Mouse (Mus musculus) small intestine, adult 2 months (tissue): ENCODE data around the gene Traf3.

Experiments
- CTCF ChIP-seq: fragments of 200-500 bp; IDR thresholded peaks from 2 replicates; pipeline ENCODE4 v1.5.1; 2012; ENCODE audit warnings: low read depth, mild to moderate bottlenecking, control low read depth, inconsistent platforms, low read length, moderate library complexity, mixed read lengths; ENCODE audit not compliant: insufficient replicate concordance, insufficient read length; ENCODE audit errors: extremely low read depth
- POLR2A ChIP-seq: fragments of 200-500 bp; IDR thresholded peaks from 2 replicates; pipeline ENCODE4 v1.6.1; 2012; ENCODE audit warnings: low read depth, mild to moderate bottlenecking, control low read depth, inconsistent platforms, low read length, moderate library complexity

GRCm38 (mm10) chr12:111190891-111191290, 24.7 kb downstream of the Traf3 start:
- TF ChIP-seq POLR2A (no peak), CTCF (no peak)
